Mouse (Mus musculus) erythroblast, embryonic 14.5 days (primary cell): ENCODE results near the gene Cdk17.

Experiments used
- GATA1 ChIP-seq: IDR thresholded peaks from 2 replicates; pipeline ENCODE4 v1.6.1; 2012; ENCODE audit warnings: low read length, inconsistent platforms, mixed read lengths
- TAL1 ChIP-seq: IDR thresholded peaks from 3 replicates; pipeline ENCODE4 v1.6.1; 2012; ENCODE audit warnings: low read length, inconsistent platforms, mixed read lengths

DNA sequence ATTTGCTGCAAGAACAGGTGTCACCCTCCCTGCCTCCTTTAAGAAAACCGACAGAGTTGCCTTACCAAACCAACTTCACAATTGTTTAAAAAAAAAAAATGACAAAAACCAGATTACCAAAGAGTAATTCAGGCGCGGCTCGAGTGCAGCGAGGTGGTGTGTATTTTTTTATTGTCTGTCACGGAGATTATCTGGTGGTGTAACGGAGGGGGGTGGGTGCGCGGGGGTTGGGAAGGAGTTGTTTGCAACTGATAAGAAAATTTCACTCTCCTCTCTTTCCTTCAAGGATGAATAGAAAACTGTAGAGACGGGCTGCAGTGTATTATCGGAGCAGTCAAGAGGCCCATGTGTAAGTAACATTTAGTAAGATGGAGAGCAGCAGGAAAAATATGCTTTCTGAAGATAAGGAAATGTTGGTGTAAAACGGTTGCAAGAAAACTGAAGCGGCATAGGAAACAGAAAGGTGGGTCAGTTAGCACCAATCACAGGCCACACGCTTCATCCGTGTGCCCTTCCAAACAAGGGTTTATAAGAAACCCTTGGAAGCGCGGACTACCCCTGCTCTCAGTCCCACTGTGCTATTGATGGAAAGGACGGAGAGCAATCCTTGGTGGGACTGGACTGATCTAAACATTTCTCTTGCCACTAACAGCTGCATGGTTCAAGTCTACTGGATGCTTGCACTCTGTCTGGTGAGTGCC, 17.2 kb upstream of the Cdk17 start:
- TF ChIP-seq GATA1 (peak; percentile 82), TAL1 (peak; percentile 83)
